Mouse (Mus musculus): ENCODE data around the gene Gm20388.

Gm20388 gene

GRCm38 (mm10) chr8:123845114-123845513, 3934.5 kb downstream of the Gm20388 start:
- no peak for DNase-seq (ENCODE audit: low spot score in 2 of 2)

DNA sequence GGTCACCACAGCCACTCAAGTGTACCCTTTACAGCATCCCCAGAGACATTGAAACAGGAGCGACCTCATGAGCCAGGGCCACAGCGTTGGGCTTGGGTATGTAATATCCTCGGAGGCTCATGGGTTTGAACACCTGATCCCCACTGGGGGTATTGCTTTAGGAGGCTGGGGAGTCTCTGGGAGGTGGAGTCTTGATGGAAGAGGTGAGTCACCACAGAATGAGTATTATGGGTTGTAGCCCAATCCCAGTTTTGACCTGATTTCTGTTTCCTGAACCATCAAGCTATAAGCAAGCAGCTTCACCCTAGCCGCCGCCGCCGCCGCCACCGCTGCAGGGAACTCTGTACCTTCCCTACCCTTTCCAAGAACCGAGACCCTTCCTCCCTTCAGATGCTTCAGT, 3935.3 kb downstream of the Gm20388 start:
- no peak for DNase-seq (ENCODE audit: low spot score in 2 of 2)

- no peak for DNase-seq (ENCODE audit: low spot score in 2 of 2)
Measured at GRCm38 (mm10) chr8:123846509-123846908, 3935.9 kb downstream of the Gm20388 start.

- DNase-seq (ENCODE audit: low spot score in 2 of 2) = no peak
Measured at GRCm38 (mm10) chr8:123847546-123847945, 3936.9 kb downstream of the Gm20388 start.

DNA sequence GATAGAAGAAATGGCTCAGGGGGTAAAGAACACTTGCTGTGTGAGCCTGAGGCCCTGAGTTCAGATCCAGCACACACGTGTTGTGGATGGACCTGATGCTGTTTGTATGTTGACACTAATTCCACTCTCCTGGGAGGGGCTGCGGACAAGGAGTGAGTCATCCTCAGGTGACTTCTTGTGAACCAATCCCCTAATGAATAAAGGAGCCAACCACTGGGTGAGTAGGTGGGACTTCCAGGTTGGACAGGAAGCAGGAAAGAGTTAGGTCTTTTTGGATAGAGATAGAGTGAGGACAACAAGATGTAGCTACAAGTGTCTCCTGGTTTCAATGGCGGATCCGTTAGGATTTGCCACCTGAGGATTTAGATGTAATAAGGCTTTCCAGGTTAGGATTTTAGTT, 3938.7 kb downstream of the Gm20388 start:
- DNase-seq (ENCODE audit: low spot score in 2 of 2) = no peak

- no peak for DNase-seq (ENCODE audit: low spot score in 2 of 2)
Measured at GRCm38 (mm10) chr8:123851590-123851989, 3940.9 kb downstream of the Gm20388 start.

GRCm38 (mm10) chr8:123854252-123854651, 3943.6 kb downstream of the Gm20388 start:
- DNase-seq (ENCODE audit: low spot score in 2 of 2) = no peak

DNA sequence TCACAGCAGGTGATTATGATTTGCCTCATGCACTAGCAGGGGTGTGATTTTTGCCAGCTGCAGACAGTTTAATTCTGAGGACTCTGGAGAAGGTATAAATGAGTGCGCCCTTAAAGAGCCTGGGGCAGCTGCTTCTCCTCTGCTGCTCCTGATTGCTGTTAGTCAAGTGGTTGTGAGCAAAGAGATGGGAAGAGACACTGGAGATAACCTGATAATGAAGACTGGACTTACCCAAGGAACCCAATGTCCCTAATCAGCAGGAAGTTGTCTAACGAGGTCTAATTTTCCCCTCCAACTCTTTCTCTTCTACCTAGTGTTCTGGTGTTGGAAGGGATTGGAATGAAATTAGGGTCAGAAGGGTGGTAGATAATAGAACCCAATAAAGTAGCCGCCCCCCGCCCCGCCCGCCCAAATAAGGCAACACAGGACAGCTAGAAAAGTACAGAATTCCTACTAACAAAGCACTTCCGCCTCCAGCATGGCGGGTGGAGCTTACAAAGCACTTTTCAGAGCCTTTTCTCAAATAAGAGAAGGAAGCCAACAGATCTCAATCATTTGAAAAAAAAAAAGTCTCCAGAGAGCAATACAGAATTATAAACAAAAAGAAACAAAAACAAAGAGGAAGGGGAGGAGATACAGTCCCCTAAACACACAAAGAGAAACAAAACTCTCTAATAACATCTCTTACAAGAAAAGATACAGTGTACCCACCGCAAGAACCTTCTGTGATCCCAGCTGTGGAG, 3944.3 kb downstream of the Gm20388 start:
- no peak for DNase-seq (ENCODE audit: low spot score in 2 of 2)

- DNase-seq (ENCODE audit: low spot score in 2 of 2) = no peak
Measured at GRCm38 (mm10) chr8:123857361-123857760, 3946.7 kb downstream of the Gm20388 start.

DNA sequence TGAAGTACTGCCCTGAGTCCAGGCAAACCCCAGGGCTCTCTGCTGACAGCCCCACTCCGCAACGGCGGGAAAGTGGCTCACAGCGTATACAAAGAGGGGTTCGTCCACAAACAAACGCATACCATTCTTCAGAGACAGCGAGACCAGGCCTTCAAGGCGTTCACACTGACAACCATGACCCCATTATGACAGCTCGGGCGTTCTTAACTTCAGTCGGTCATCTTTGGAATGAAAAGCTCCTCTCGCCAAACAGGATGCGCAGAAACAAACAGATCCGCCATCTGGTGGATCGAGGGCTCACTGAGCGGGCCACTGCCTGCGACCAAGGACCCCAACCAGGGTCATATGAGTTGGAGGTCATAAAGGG, 3947.9 kb downstream of the Gm20388 start:
- no peak for DNase-seq (ENCODE audit: low spot score in 2 of 2)

DNA sequence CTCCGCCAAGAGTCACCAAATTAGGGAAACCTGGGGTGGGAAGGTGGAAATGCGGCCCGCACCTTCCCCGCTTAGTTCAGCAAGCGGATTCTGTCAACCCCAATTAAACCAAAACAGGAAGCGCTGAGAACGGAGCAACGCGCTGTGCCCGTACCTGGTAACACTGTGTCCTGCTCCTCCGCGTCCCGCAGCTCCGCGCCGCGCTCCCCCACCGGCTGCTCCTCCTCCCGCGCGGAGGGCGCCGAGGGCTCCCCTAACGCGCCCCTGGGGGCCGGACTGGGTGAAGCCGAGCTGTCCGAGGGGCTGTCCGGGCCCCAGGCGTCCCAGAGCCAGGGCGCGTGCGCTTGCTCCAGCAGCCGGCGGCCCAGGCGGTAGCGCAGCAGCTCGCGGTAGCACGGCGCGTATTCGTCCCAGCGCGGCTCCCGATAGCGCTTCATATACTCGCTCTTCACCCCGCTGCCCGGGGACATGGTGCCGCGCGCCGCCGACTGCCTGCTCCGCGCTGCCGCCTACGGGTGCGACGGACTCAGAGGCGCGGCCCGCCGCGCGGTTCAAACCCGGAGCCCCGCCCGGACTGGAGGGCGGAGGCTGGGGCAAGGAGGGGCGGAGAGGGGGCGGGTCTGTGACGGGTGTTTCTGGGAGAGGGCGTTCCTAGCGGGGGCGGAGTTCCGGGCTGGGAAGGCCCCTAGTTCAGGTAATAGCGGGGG, 3948.5 kb downstream of the Gm20388 start:
- peak; percentile 80 to 85 for DNase-seq (ENCODE audit: low spot score in 2 of 2)

DNA sequence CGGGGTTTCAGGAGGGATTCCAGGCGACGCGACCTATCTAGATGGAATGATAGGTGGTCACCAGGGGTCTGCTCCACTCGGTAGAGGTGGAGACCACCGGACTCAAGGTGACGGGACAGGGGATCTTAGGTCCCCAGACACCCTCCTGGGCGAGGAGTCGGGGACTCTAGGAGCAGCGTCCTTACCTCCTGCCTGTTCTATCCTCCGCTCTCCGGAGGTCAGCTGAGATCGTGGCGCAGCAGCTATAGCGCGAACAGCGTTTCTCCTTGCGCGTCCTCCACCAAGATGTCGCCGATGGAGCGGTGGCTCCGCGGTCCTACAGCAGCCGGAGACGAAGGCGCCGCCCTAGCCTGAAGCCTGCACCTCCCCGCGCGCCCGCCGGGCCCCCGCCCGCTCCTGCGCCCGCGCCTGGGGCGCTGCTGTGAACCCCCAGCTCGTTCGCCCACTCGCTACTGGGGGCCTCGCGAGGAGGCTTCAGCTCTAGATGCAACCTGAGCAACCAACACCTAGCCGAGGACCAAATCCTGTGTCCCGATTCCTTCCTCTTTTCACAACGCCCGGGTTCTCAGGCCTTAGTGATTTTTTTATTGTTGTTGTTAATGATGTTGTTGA, 3949.1 kb downstream of the Gm20388 start, which contains the start of gene Ccsap:
Ccsap (minus strand) TSS at position 562 of the 612 bp plus-strand sequence.
- peak in 1 of 2 experiments; percentile 54 for DNase-seq (ENCODE audit: low spot score in 2 of 2)

DNA sequence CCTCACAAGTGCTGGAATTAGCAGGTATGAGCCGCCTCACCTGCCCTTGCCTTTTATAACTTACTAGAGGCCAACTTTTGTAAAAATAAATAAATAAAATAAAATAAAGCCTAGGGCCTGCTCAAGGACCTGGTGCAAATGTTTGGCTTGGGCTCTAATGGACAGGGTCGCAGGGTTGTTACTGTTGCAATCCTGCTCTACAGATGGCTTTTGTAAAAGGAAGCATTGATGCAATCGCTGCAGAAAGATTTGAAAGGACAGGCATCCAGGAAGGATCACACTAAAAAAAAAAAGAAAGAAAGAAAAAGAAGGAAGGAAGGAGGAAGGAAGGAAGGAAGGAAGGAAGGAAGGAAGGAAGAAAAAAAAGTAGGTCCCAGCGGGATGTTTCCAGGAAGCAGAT, 3949.7 kb downstream of the Gm20388 start:
- DNase-seq (ENCODE audit: low spot score in 2 of 2) = no peak

DNA sequence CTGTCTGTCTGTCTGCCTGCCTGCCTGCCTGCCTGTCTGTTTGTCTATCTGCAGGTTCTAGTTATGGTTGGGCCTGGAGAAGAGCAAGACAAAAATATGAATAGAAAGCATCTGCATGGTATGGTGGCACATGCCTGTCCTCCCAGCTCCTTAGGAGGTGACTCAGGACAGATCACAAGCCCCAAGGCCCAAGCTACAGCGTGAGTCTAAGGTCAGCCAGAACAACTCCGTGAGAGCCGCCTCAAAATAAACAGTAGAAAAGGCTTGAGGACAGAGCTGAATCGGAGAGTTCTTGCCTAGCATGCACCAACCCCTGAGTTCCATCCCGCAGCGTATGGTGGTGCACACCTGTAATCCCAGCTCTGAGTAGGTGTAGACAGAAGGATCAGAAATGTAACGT, 3955.1 kb downstream of the Gm20388 start:
- no peak for DNase-seq (ENCODE audit: low spot score in 2 of 2)

DNA sequence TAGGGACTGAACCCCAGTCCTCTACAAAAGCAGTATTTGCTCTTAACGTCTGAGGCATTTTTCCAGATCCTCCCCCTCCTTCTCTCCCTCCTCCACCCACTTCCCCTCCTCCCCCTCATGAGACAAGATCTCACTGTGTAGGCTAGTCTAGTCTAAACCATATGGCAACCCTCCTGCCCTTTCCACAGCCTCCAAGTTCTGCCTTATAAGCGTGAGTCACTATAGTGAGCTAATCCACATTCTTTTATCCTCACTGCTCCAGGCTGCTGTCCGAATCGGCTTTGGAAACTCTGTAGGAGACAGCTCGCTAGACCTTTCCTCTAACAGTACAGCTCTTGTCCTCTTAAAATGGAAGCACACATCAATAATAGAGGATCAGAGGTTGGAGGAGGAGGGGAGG, 3956.3 kb downstream of the Gm20388 start:
- no peak for DNase-seq (ENCODE audit: low spot score in 2 of 2)

GRCm38 (mm10) chr8:123872048-123872447, 3961.4 kb downstream of the Gm20388 start:
- no peak for DNase-seq (ENCODE audit: low spot score in 2 of 2)

GRCm38 (mm10) chr8:123873364-123873763, 3962.7 kb downstream of the Gm20388 start:
- DNase-seq (ENCODE audit: low spot score in 2 of 2) = no peak

GRCm38 (mm10) chr8:123874324-123874723, 3963.7 kb downstream of the Gm20388 start:
- no peak for DNase-seq (ENCODE audit: low spot score in 2 of 2)

DNA sequence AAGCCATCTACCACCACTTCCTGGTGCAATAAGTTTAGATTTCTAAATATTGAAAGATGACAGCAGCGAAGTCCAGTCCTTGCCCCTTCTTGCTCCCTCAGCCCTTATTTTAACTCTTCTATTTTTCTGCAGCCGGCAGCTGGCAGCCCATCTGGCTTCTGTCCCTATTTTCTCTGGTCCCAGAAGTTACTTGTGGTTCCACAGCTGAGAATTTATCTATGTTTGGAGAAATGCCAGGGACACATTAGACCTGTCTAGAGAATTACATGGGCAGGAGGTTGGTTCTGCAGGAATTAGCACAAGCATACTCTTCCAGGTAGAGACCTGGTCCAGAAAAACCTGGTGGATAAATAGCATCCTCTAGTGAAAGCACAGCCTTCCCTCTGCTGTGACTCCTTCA, 3967.2 kb downstream of the Gm20388 start:
- no peak for DNase-seq (ENCODE audit: low spot score in 2 of 2)

DNA sequence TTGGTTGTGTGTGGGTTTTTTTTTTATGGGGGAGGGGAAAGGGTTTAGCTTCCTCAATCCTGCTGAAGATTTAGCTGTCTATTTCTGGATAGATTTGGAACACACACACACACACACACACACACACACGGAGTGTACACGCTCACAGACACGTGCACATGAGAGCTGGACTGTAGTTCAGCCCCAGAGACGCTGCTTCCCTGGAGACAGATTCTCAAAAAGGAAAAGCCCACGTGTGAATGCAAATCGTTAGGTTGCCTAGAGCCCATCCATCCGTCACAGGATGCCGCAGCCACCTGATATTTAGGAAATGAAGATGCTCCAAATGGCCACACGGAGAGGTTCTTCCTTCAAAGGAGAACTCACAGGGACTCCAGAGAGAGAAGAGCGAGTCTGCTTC, 3969.6 kb downstream of the Gm20388 start:
- DNase-seq (ENCODE audit: low spot score in 2 of 2) = peak; percentile 68 to 82

- DNase-seq (ENCODE audit: low spot score in 2 of 2) = no peak
Measured at GRCm38 (mm10) chr8:123880821-123881350, 3970.2 kb downstream of the Gm20388 start.

DNA sequence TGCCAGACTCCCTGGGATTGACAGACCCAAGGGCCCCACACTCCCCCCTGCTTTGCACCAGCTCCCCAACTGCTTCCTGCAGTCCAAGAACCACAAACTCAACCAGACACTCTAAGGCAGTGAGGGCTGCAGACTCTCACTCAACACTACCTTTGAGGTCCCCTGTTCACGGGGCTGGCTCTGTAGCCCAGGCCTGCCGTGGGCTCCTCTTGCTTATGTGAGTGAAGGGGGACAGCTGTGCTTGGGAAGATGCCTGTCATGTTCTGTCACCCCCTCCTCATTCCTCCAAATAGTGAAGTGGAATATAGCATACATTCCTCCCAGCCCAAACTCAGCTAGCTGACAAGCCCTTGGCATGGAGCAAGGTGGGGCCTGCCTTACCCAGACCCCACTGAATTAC, 3971.8 kb downstream of the Gm20388 start:
- no peak for DNase-seq (ENCODE audit: low spot score in 2 of 2)

DNA sequence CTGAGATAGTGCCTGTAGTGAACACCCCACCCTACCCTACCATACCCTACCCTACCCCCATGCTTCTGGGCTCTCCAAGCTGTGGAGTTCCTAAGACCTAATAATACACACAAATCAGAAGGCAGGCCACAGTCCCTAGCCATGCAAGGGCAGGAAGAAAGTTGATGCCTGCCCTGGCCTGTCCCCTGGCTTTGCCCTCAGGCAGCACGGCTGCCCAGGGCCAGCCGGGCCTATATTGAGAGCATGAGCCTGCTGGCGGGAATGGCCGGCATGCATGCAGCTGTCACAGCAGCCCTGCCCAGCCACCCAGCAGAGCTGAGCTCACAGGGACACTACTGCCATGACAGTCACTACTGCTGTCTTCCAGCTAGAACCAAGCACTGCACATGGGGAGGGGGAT, 3972.5 kb downstream of the Gm20388 start:
- DNase-seq (ENCODE audit: low spot score in 2 of 2) = no peak
